Mouse (Mus musculus): Measurements from ENCODE around the gene Fars2.

Gene Fars2

DNA sequence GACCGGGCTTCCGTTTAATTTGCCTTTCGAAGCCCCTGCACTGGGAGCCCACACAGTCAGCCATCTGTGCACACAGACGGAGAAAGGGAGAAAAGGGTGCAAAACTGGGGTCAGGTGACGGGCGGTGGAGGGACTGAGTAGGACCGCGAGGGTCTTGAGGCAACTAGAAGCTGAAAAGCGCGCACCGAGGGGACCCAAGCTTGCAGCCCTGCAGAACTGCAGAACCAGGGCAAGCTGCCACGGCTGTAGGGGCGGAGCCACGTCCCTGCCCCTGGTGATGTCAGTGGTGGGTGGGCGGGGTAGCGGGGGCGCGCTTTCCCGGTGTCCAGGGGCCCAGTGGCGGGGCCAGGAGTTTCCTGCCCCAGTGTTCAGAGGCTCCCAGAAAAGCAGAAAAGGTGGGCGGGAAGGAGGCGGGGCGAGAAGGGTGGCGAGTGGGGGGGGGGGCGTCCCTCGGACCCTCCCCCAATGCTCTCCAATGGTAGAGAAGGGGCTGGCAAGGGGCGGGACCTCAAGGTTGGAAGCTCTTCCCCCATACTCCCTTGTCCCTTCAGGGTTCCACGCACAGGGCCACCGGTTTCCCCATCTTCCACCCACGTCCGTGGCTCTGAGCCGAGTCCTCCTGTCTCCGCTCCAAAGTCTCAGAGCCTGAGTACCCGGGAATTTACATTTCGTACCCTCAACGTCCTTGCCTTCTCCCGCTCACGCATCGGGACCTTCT lies 618.8 kb downstream of the Fars2 start:
- peak; percentile 11 to 28 for DNase-seq

DNA sequence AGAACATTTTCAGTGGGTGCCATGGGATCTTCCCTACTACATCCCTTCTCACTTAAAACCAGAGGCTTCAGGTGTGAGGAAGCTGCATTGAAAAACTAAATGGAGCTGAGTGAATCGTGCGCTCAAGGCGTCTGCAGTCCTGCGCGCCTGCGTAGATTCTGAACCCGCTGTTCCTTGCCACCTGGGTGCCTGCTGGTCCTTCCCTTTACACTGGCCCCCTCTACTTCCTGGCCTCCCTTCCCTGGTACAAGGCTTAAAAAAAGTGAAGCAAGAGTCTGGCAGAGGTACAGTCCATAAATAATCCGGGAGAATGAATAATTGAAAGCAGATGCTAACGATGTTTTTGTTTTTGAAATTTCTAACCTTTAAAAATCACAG lies 619.4 kb downstream of the Fars2 start:
- no peak for DNase-seq

DNA sequence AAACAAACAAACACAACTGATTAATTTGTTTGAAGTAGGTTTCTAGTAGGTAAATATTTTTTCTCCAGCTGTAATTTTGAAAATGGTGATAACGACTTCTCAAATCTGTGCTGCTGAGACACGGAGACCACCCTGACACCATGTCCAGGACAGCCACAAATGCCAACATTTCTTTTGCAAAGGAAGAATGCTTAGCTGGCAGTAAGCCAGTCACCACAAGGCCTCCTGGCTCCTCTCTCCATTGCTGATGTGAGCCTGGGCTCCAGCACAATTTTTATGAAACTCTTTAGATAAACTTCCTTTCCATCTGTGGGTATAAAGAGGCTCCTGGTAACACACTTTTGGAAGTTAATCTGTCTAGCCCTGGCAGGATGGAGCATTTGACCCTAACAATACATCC lies 632.8 kb downstream of the Fars2 start:
- no peak for DNase-seq

DNA sequence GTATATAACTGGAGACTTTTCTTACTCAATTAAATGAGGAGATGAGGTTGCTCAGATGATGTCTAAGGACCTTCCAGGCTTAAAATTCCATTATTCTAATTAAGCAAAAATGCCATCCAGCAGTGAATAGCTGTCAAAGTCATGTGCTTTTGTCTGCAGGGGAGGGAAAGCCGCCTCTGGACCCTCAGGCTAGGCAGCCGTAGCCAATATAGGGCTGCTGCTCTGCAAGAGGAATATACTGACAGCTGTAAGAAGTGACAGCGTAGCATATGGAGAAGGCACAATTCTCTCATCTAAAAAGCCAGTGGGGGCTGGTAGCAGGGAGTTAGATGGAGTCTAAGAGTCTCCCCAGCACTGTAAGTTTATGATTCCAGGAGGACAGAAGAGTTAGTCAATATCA lies 634.6 kb downstream of the Fars2 start:
- no peak for DNase-seq

DNA sequence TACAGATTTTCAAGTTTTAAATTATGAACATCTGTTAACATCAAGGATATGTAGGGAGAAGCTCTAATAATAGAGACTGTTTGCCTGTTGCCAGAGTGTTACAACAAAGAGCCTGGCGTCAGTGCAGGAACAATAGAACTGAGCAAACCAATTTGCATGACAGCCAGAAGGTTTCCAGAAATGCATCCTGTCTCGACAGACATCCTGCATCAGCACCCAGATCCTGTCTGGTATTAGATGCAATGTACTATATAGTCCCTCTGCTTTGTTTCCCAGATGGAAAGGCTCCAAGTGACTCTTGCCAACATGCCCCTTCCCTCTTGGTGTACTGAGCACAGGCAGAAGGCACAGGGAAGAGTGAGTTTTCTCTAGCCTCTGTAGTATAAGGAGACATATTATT lies 649.6 kb downstream of the Fars2 start:
- no peak for DNase-seq

Data from lung, adult 18-20 months (tissue).